Comparison of ENCODE assay signal across 9 mouse cellular contexts in genomic region chr3:137418636-137419035, GRCm38 (mm10).
A peak's percentile ranks its signal among the peaks of the same experiment; 100 is the strongest.
DNase-seq lines count a peak whose midpoint lies in the region; ATAC-seq lines count a peak whose summit lies in the region.
"Had no signal": no experiment of that assay in that cellular context is flagged by ENCODE, and none has a peak within 500 bp of the region (broad histone marks: within the 10 kb centered on the region; RNA-seq: fewer than 3 reads in every experiment).

No protein-coding gene starts in this region.

- no peak overlapping the region for H3K4me3 ChIP-seq in midbrain, embryonic 14.5 days (replicated peaks; ENCODE audit: low read depth, low read length)
- H3K4me3 ChIP-seq: stomach, embryonic 15.5 days had no signal

- no peak for ATAC-seq in midbrain, embryonic 14.5 days (ENCODE audit: low FRiP score, low TSS enrichment)

- H3K9me3 ChIP-seq in midbrain, embryonic 14.5 days (ENCODE audit: control insufficient read depth, low read length), result no peaks in the 10 kb centered on the region
- H3K9me3 ChIP-seq: stomach, embryonic 15.5 days had no signal

- H3K27ac ChIP-seq in midbrain, embryonic 14.5 days (replicated peaks; ENCODE audit: low read depth, low read length), result no peak overlapping the region
- H3K27ac ChIP-seq: macrophage; stomach, embryonic 15.5 days had no signal

- H3K36me3 ChIP-seq in midbrain, embryonic 14.5 days (ENCODE audit: control insufficient read depth, insufficient read depth, low read length), result no peaks in the 10 kb centered on the region
- H3K36me3 ChIP-seq: stomach, embryonic 15.5 days had no signal

- H3K4me1 ChIP-seq in midbrain, embryonic 14.5 days (ENCODE audit: control insufficient read depth, insufficient read depth, low read length), result no peaks in the 10 kb centered on the region
- H3K4me1 ChIP-seq: stomach, embryonic 15.5 days had no signal

- H3K4me2 ChIP-seq in midbrain, embryonic 14.5 days (ENCODE audit: low read length), result no peak overlapping the region
- H3K4me2 ChIP-seq: stomach, embryonic 15.5 days had no signal

- H3K9ac ChIP-seq in midbrain, embryonic 14.5 days (replicated peaks; ENCODE audit: low read length), result no peak overlapping the region
- H3K9ac ChIP-seq: stomach, embryonic 15.5 days had no signal

- peak; percentile 46 for DNase-seq in layer of hippocampus, adult 9-10 months (ENCODE audit: low spot score)
- no peak for DNase-seq in layer of hippocampus, adult 8-10 months (ENCODE audit: low spot score in 2 of 2)
- DNase-seq in MN1 (ENCODE audit: low spot score), result peak; percentile 9
- peak; percentile 26 to 46 for DNase-seq in cerebellum, adult 18-20 months
- peak; percentile 84 for DNase-seq in midbrain, embryonic 14.5 days
- DNase-seq in right cerebral cortex, postnatal 10 days (ENCODE audit: low spot score in 2 of 2), result no peak
- DNase-seq in gastrocnemius, adult 8-10 months (ENCODE audit: low spot score in 2 of 2), result no peak

- WGBS in midbrain, embryonic 14.5 days, result 68% methylated on average over 4 of the region's 4 CpGs

- H3K27me3 ChIP-seq in midbrain, embryonic 14.5 days (ENCODE audit: control insufficient read depth, insufficient read depth, low read length), result no peaks in the 10 kb centered on the region
- H3K27me3 ChIP-seq: stomach, embryonic 15.5 days had no signal

Comparison
In these comparisons a context has a peak if more than half of its experiments do, and no peak if none do; other contexts are left out.
1. DNase-seq: peak in layer of hippocampus, adult 9-10 months (single experiment), MN1 (single experiment), cerebellum, adult 18-20 months (2 of 2) and midbrain, embryonic 14.5 days (single experiment); none in layer of hippocampus, adult 8-10 months (0 of 2), right cerebral cortex, postnatal 10 days (0 of 2) and gastrocnemius, adult 8-10 months (0 of 2).